Mouse (Mus musculus): ENCODE data around the gene Cacna2d2. TPM values are rescaled to one million over a fixed set of nuclear protein-coding genes. Genes with fewer than 3 reads are reported as not detected.

Cacna2d2 gene
- polyA plus RNA-seq, 1 experiment = 0.48 TPM

GRCm38 (mm10) chr9:107470427-107470826 lies 71.0 kb downstream of the Cacna2d2 start:
- H3K27ac ChIP-seq (ENCODE audit: insufficient read depth, low read depth, low read length) = no peak overlapping the region
- no peaks in the 10 kb centered on the region for H3K27me3 ChIP-seq (replicated peaks; ENCODE audit: control insufficient read depth, insufficient read depth, low read length)
- DNase-seq = no peak
- H3K4me1 ChIP-seq (ENCODE audit: control insufficient read depth, insufficient read depth, low read length) = peaks cover 6% of the 10 kb centered on the region
- no peak for TF ChIP-seq POLR2A (IDR thresholded peaks at IDR 0.05; ENCODE audit: low read depth, low read length)
- no peak for TF ChIP-seq CTCF (conservative IDR thresholded peaks at IDR 0.05; ENCODE audit: insufficient read depth, insufficient read length, low read depth, low read length)
- no peaks in the 10 kb centered on the region for H3K36me3 ChIP-seq (ENCODE audit: control insufficient read depth, insufficient read depth, low read length)
- WGBS = 56% methylated on average over 15 of the region's 15 CpGs
- no peak overlapping the region for H3K4me3 ChIP-seq (ENCODE audit: insufficient read depth, low read depth, low read length)

GRCm38 (mm10) chr9:107474016-107474415 lies 74.6 kb downstream of the Cacna2d2 start:
- Histone ChIP-seq H3K4me1 (ENCODE audit: control insufficient read depth, insufficient read depth, low read length) (peaks cover 6% of the 10 kb centered on the region), H3K4me3 (ENCODE audit: insufficient read depth, low read depth, low read length) (no peak overlapping the region), H3K36me3 (ENCODE audit: control insufficient read depth, insufficient read depth, low read length) (no peaks in the 10 kb centered on the region), H3K27me3 (replicated peaks; ENCODE audit: control insufficient read depth, insufficient read depth, low read length) (no peaks in the 10 kb centered on the region), H3K27ac (ENCODE audit: insufficient read depth, low read depth, low read length) (no peak overlapping the region)
- peak; percentile 78 for DNase-seq
- TF ChIP-seq POLR2A (IDR thresholded peaks at IDR 0.05; ENCODE audit: low read depth, low read length) (no peak), CTCF (conservative IDR thresholded peaks at IDR 0.05; ENCODE audit: insufficient read depth, insufficient read length, low read depth, low read length) (no peak)
- WGBS = 62% methylated on average over 1 of the region's 1 CpGs

GRCm38 (mm10) chr9:107478979-107479378 lies 79.6 kb downstream of the Cacna2d2 start:
- no peaks in the 10 kb centered on the region for H3K36me3 ChIP-seq (ENCODE audit: control insufficient read depth, insufficient read depth, low read length)
- H3K4me3 ChIP-seq (ENCODE audit: insufficient read depth, low read depth, low read length) = no peak overlapping the region
- TF ChIP-seq POLR2A (IDR thresholded peaks at IDR 0.05; ENCODE audit: low read depth, low read length) (no peak), CTCF (conservative IDR thresholded peaks at IDR 0.05; ENCODE audit: insufficient read depth, insufficient read length, low read depth, low read length) (no peak)
- no peak for DNase-seq
- 61% methylated on average over 5 of the region's 5 CpGs for WGBS
- no peaks in the 10 kb centered on the region for H3K4me1 ChIP-seq (ENCODE audit: control insufficient read depth, insufficient read depth, low read length)
- no peaks in the 10 kb centered on the region for H3K27me3 ChIP-seq (replicated peaks; ENCODE audit: control insufficient read depth, insufficient read depth, low read length)
- no peak overlapping the region for H3K27ac ChIP-seq (ENCODE audit: insufficient read depth, low read depth, low read length)

- no peaks in the 10 kb centered on the region for H3K4me1 ChIP-seq (ENCODE audit: control insufficient read depth, insufficient read depth, low read length)
- DNase-seq = no peak
- H3K4me3 ChIP-seq (ENCODE audit: insufficient read depth, low read depth, low read length) = no peak overlapping the region
- 41% methylated on average over 14 of the region's 14 CpGs for WGBS
- no peak overlapping the region for H3K27ac ChIP-seq (ENCODE audit: insufficient read depth, low read depth, low read length)
- no peaks in the 10 kb centered on the region for H3K36me3 ChIP-seq (ENCODE audit: control insufficient read depth, insufficient read depth, low read length)
- TF ChIP-seq POLR2A (IDR thresholded peaks at IDR 0.05; ENCODE audit: low read depth, low read length) (no peak), CTCF (conservative IDR thresholded peaks at IDR 0.05; ENCODE audit: insufficient read depth, insufficient read length, low read depth, low read length) (no peak)
- H3K27me3 ChIP-seq (replicated peaks; ENCODE audit: control insufficient read depth, insufficient read depth, low read length) = no peaks in the 10 kb centered on the region
Observed at GRCm38 (mm10) chr9:107479593-107479992, 80.2 kb downstream of the Cacna2d2 start.

GRCm38 (mm10) chr9:107480477-107481069 lies 81.2 kb downstream of the Cacna2d2 start:
- Histone ChIP-seq H3K4me3 (ENCODE audit: insufficient read depth, low read depth, low read length) (no peak overlapping the region), H3K27ac (ENCODE audit: insufficient read depth, low read depth, low read length) (no peak overlapping the region), H3K27me3 (replicated peaks; ENCODE audit: control insufficient read depth, insufficient read depth, low read length) (no peaks in the 10 kb centered on the region), H3K36me3 (ENCODE audit: control insufficient read depth, insufficient read depth, low read length) (no peaks in the 10 kb centered on the region), H3K4me1 (ENCODE audit: control insufficient read depth, insufficient read depth, low read length) (no peaks in the 10 kb centered on the region)
- TF ChIP-seq POLR2A (IDR thresholded peaks at IDR 0.05; ENCODE audit: low read depth, low read length) (no peak), CTCF (conservative IDR thresholded peaks at IDR 0.05; ENCODE audit: insufficient read depth, insufficient read length, low read depth, low read length) (no peak)
- no peak for DNase-seq
- WGBS = 41% methylated on average over 9 of the region's 9 CpGs

GRCm38 (mm10) chr9:107481340-107481739 lies 81.9 kb downstream of the Cacna2d2 start:
- WGBS = 38% methylated on average over 16 of the region's 16 CpGs

GRCm38 (mm10) chr9:107482004-107482403 lies 82.6 kb downstream of the Cacna2d2 start:
- no peaks in the 10 kb centered on the region for H3K36me3 ChIP-seq (ENCODE audit: control insufficient read depth, insufficient read depth, low read length)
- TF ChIP-seq POLR2A (IDR thresholded peaks at IDR 0.05; ENCODE audit: low read depth, low read length) (no peak), CTCF (conservative IDR thresholded peaks at IDR 0.05; ENCODE audit: insufficient read depth, insufficient read length, low read depth, low read length) (no peak)
- no peak overlapping the region for H3K4me3 ChIP-seq (ENCODE audit: insufficient read depth, low read depth, low read length)
- no peaks in the 10 kb centered on the region for H3K4me1 ChIP-seq (ENCODE audit: control insufficient read depth, insufficient read depth, low read length)
- H3K27ac ChIP-seq (ENCODE audit: insufficient read depth, low read depth, low read length) = no peak overlapping the region
- WGBS = 93% methylated on average over 9 of the region's 9 CpGs
- DNase-seq = no peak
- H3K27me3 ChIP-seq (replicated peaks; ENCODE audit: control insufficient read depth, insufficient read depth, low read length) = no peaks in the 10 kb centered on the region

More at GRCm38 (mm10) chr9:107481340-107481739, 81.9 kb downstream of the Cacna2d2 start:
- Histone ChIP-seq H3K4me3 (ENCODE audit: insufficient read depth, low read depth, low read length) (no peak overlapping the region), H3K36me3 (ENCODE audit: control insufficient read depth, insufficient read depth, low read length) (no peaks in the 10 kb centered on the region), H3K27me3 (replicated peaks; ENCODE audit: control insufficient read depth, insufficient read depth, low read length) (no peaks in the 10 kb centered on the region), H3K4me1 (ENCODE audit: control insufficient read depth, insufficient read depth, low read length) (no peaks in the 10 kb centered on the region), H3K27ac (ENCODE audit: insufficient read depth, low read depth, low read length) (no peak overlapping the region)
- no peak for DNase-seq
- TF ChIP-seq POLR2A (IDR thresholded peaks at IDR 0.05; ENCODE audit: low read depth, low read length) = no peak
- TF ChIP-seq CTCF (conservative IDR thresholded peaks at IDR 0.05; ENCODE audit: insufficient read depth, insufficient read length, low read depth, low read length) = no peak

Data from kidney, adult 2 months (tissue).